Mouse (Mus musculus) testis, adult 2 months (tissue): Measurements from ENCODE around the gene Ndrg2. TPM values are rescaled to one million over a fixed set of nuclear protein-coding genes. Genes with fewer than 3 reads are reported as not detected.
A peak's percentile ranks its signal among the peaks of the same experiment; 100 is the strongest.
"Not testable (repeated sequence)": the region's sequence is repeated elsewhere in the genome, so short reads cannot be mapped to it uniquely, and the experiment has no call there.

Experiments
- H3K27ac ChIP-seq: fragments of 200-500 bp; 2 replicates; pipeline ENCODE4 v1.5.1; 2012; ENCODE audit warnings: low read depth, low read length; ENCODE audit not compliant: control insufficient read depth, insufficient read depth
- H3K27me3 ChIP-seq: fragments of 200-500 bp; 2 replicates; pipeline ENCODE4 v1.6.1; 2012; ENCODE audit warnings: mild to moderate bottlenecking, low read length, moderate library complexity; ENCODE audit not compliant: control insufficient read depth, insufficient read depth
- H3K36me3 ChIP-seq: fragments of 200-500 bp; 2 replicates; pipeline ENCODE4 v1.6.1; 2012; ENCODE audit warnings: mild to moderate bottlenecking, low read length; ENCODE audit not compliant: control insufficient read depth, insufficient read depth
- H3K4me1 ChIP-seq: fragments of 200-500 bp; 2 replicates; pipeline ENCODE4 v1.6.1; 2012; ENCODE audit warnings: low read length; ENCODE audit not compliant: control insufficient read depth, insufficient read depth
- H3K4me3 ChIP-seq: fragments of 200-500 bp; 2 replicates; pipeline ENCODE4 v1.5.1; 2012; ENCODE audit warnings: low read depth, mild to moderate bottlenecking, low read length, moderate library complexity, mixed read lengths; ENCODE audit not compliant: control insufficient read depth
- CTCF ChIP-seq: fragments of 200-500 bp; IDR thresholded peaks from 2 replicates; pipeline ENCODE4 v1.5.1; 2012; ENCODE audit warnings: low read depth, mild to moderate bottlenecking, inconsistent platforms, low read length, moderate library complexity; ENCODE audit not compliant: control insufficient read depth, insufficient read depth, insufficient replicate concordance
- POLR2A ChIP-seq: fragments of 200-500 bp; IDR thresholded peaks from 2 replicates; pipeline ENCODE4 v1.6.1; 2012; ENCODE audit warnings: low read depth, mild to moderate bottlenecking, inconsistent platforms, low read length, moderate library complexity; ENCODE audit not compliant: control insufficient read depth
- polyA plus RNA-seq: library from polyadenylated mRNA; depleted of rRNA; stranded (reverse); fragments of >200 nt; gene quantifications from 2 replicates; pipeline ENCODE4 v1.2.3, GENCODE M21; 2012

The Ndrg2 gene
- polyA plus RNA-seq, 1 experiment, result 31.6 TPM

- Histone ChIP-seq H3K4me1 (no peaks in the 10 kb centered on the region; the same call in 1 of the 2 replicates), H3K27ac (no peak overlapping the region), H3K27me3 (no peaks in the 10 kb centered on the region), H3K36me3 (no peaks in the 10 kb centered on the region), H3K4me3 (no peak overlapping the region)
- TF ChIP-seq CTCF, result no peak
- no peak for TF ChIP-seq POLR2A
Measured at GRCm38 (mm10) chr14:51932092-51933020, 18.4 kb upstream of the Ndrg2 start.

- Histone ChIP-seq H3K4me3 (no peak overlapping the region), H3K27me3 (no peaks in the 10 kb centered on the region), H3K27ac (no peak overlapping the region), H3K36me3 (no peaks in the 10 kb centered on the region), H3K4me1 (no peaks in the 10 kb centered on the region; the same call in 1 of the 2 replicates)
- 0 out of 2 replicates have a peak, but pooled peaks have one; percentile 18 for TF ChIP-seq CTCF
- no peak for TF ChIP-seq POLR2A
Measured at GRCm38 (mm10) chr14:51930824-51931223, 16.9 kb upstream of the Ndrg2 start.

- no peaks in the 10 kb centered on the region; the same call in 1 of the 2 replicates for H3K4me1 ChIP-seq
- H3K36me3 ChIP-seq, result no peaks in the 10 kb centered on the region
- no peak overlapping the region for H3K4me3 ChIP-seq
- no peaks in the 10 kb centered on the region for H3K27me3 ChIP-seq
- no peak for TF ChIP-seq CTCF
- TF ChIP-seq POLR2A, result no peak
- H3K27ac ChIP-seq, result peak overlapping the region; percentile 34
Measured at GRCm38 (mm10) chr14:51929968-51930367, 16.0 kb upstream of the Ndrg2 start.

GRCm38 (mm10) chr14:51929309-51929943 is 15.5 kb upstream of the Ndrg2 start:
- TF ChIP-seq POLR2A, result no peak
- TF ChIP-seq CTCF, result no peak
- Histone ChIP-seq H3K4me1 (peaks cover 1% of the 10 kb centered on the region; the same call in 1 of the 2 replicates), H3K27me3 (no peaks in the 10 kb centered on the region), H3K4me3 (no peak overlapping the region), H3K36me3 (no peaks in the 10 kb centered on the region), H3K27ac (peak overlapping the region; percentile 40; the same call in 1 of the 2 replicates)

- not testable (repeated sequence) for H3K4me3 ChIP-seq, H3K27me3 ChIP-seq
Measured at GRCm38 (mm10) chr14:51926930-51927329, 13.0 kb upstream of the Ndrg2 start.

GRCm38 (mm10) chr14:51923492-51923891 is 9.5 kb upstream of the Ndrg2 start:
- Histone ChIP-seq H3K36me3 (no peaks in the 10 kb centered on the region), H3K4me1 (peaks cover 5% of the 10 kb centered on the region), H3K27ac (no peak overlapping the region), H3K4me3 (no peak overlapping the region), H3K27me3 (no peaks in the 10 kb centered on the region)
- TF ChIP-seq POLR2A (no peak), CTCF (no peak)

More at GRCm38 (mm10) chr14:51926930-51927329, 13.0 kb upstream of the Ndrg2 start:
- H3K27ac ChIP-seq, H3K36me3 ChIP-seq, H3K4me1 ChIP-seq: not testable (repeated sequence)

GRCm38 (mm10) chr14:51922910-51923309 is 9.0 kb upstream of the Ndrg2 start:
- Histone ChIP-seq H3K27ac (no peak overlapping the region), H3K4me3 (no peak overlapping the region), H3K4me1 (peaks cover 5% of the 10 kb centered on the region), H3K36me3 (no peaks in the 10 kb centered on the region), H3K27me3 (no peaks in the 10 kb centered on the region)
- TF ChIP-seq POLR2A, result no peak
- TF ChIP-seq CTCF, result no peak

GRCm38 (mm10) chr14:51922571-51922865 is 8.6 kb upstream of the Ndrg2 start, which contains the start of gene Rnase13:
Gene Rnase13 (minus strand): TSS chr14:51922773.
- H3K4me3 ChIP-seq, result no peak within 1 kb of the TSS
- peaks cover 5% of the 10 kb centered on the region for H3K4me1 ChIP-seq
- no peaks in the 10 kb centered on the region for H3K27me3 ChIP-seq
- no peaks in the 10 kb centered on the region for H3K36me3 ChIP-seq
- TF ChIP-seq POLR2A, result no peak
- TF ChIP-seq CTCF, result no peak
- peak within 1 kb of the TSS; percentile 42; the same call in 1 of the 2 replicates for H3K27ac ChIP-seq
